Mouse (Mus musculus) adrenal gland, adult 8-10 months (tissue): ENCODE measurements around the gene Map1s. TPM values are rescaled to one million over a fixed set of nuclear protein-coding genes. Genes with fewer than 3 reads are reported as not detected.
"Not testable (repeated sequence)": the region's sequence is repeated elsewhere in the genome, so short reads cannot be mapped to it uniquely, and the experiment has no call there.

Experiments
- DNase-seq: peaks from one replicate; pipeline ENCODE4 v3.0.0; 2022
- total RNA-seq, 4 experiments: library from RNA; stranded (reverse); gene quantifications; 2 replicates each; pipeline ENCODE4 v1.2.4; 2022

Gene Map1s
- total RNA-seq, 4 experiments from 2014 or later: 35.7 to 54.1 (median 50.0) TPM

- no peak for DNase-seq
Measured at GRCm38 (mm10) chr8:70879500-70879899, 26.2 kb upstream of the Map1s start.

DNA sequence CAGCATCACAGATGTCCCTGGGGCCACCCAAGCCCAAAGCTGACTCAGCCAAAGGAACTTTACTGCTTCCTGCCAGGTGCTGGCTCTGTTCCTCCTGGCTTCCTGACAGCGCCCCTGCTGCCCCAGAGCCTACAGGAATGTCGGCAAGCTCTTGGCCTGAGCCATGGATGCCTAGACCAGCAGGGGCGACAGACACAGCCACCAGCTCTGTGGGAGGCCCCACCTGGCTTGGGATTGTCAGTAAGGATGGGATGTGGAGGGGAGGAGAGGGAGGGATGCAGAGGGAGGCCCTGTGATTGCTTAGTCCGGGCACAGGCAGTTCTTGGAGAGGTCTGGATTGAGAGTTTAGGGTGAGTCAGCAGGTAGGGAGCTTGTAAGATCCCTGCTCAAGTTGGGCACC lies 25.6 kb upstream of the Map1s start:
- DNase-seq: no peak

- no peak for DNase-seq
Measured at GRCm38 (mm10) chr8:70880546-70880945, 25.2 kb upstream of the Map1s start.

GRCm38 (mm10) chr8:70884186-70884585 lies 21.5 kb upstream of the Map1s start:
- no peak for DNase-seq

- DNase-seq: no peak
Measured at GRCm38 (mm10) chr8:70884683-70885082, 21.0 kb upstream of the Map1s start.

- DNase-seq: no peak
Measured at GRCm38 (mm10) chr8:70885612-70886011, 20.1 kb upstream of the Map1s start.

DNA sequence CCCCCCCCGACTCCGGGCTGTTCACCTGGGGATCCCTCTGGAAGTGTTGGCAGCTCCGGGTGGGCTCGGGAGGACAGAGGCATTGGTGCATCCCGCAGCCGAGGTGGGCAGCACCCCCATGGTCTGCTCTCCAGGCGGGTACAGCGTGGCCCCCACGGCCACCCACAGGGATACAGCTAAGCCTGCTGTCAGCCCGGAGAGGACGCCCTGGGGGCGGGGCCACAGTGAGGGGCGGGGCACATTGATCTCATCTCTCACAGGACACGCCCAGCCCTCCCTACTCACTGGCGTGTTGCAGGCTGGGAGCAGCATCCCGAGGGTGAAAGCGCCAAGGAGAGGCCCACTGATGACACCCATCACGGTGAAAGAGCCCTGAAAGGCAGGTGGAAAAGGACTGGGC lies 18.1 kb upstream of the Map1s start:
- DNase-seq: no peak

GRCm38 (mm10) chr8:70890656-70891055 lies 15.1 kb upstream of the Map1s start:
- no peak for DNase-seq

- no peak for DNase-seq
Measured at GRCm38 (mm10) chr8:70891356-70891755, 14.4 kb upstream of the Map1s start.

DNA sequence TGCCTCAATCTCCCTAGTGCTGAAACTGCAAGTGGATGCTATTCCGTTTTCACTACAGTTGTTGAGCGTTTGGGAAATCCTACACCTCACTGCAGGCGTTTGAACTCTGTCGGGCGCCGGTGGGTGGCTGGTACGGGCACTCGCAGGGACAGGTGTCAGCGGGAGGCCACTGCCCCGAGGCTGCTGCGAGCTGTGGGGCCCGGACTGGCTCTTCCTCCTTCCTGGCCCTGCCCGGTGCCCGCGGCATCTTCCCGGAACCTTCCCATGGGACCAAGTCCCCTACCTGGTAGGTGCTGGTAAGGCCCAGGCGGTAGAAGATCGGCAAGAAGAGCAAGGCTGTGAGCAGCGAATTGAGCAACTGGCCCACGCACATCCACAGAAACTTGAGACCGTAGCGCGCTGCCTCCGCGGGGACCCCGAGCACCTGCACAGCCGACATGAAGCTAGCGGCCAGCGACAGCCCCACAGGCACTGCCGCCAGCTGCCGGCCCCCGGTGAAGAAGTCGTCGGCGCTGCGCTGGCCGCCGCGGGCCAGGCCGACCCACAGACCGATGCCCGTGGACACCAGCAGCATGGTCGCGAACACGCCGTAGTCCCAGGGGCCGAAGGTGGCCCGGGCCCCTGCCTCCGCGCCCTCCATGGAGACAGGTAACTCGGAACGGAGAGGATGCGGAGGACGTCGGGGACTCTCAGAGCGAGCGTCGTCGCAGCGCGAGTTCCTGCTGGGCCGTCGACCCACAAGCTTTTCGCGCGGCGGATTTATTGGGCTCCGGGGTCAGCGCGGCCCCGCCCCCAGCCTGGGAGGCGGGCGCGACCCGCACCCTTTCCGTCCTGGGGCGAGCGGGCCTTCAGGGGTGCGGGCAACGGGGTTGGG lies 13.5 kb upstream of the Map1s start, which contains the start of gene Slc5a5:
Slc5a5 (minus strand) TSS at position 736 of the 874 bp plus-strand sequence.
- no peak for DNase-seq

DNA sequence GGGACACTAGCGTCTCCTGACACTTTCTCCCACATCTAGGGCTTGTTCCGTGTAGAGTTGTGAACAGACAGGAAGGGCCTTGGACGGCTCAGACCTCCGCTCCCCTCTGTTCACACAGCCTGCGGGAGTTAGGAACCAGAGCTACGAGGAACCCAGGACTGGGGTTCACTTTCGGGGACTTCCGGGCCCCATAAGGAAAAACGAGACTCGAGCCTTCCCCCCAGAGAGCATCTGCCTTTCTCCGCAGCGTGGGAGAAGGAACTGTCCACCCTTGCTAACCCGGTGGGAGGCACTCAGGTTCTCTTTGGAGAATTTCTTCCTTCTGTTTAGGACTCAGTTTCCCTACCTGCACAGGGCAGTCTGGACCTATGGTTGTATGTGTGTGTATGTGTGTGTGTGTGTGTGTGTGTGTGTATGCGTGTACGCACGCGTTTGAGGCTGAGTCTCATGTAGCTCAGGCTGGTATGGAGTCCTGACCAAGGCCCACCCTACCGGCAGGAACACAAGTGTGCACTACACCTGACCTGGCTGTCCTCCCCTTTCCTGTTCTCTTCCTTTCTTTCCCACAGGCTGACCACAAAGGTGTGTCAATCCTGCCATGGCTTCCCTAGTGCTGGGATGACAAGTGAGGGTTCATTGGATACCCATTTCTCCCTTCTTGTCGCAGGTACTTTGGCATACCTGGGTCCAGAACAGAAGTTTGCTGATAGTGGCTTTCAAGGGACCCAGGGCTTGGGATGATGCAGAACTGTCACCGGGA lies 12.7 kb upstream of the Map1s start:
- no peak for DNase-seq

DNA sequence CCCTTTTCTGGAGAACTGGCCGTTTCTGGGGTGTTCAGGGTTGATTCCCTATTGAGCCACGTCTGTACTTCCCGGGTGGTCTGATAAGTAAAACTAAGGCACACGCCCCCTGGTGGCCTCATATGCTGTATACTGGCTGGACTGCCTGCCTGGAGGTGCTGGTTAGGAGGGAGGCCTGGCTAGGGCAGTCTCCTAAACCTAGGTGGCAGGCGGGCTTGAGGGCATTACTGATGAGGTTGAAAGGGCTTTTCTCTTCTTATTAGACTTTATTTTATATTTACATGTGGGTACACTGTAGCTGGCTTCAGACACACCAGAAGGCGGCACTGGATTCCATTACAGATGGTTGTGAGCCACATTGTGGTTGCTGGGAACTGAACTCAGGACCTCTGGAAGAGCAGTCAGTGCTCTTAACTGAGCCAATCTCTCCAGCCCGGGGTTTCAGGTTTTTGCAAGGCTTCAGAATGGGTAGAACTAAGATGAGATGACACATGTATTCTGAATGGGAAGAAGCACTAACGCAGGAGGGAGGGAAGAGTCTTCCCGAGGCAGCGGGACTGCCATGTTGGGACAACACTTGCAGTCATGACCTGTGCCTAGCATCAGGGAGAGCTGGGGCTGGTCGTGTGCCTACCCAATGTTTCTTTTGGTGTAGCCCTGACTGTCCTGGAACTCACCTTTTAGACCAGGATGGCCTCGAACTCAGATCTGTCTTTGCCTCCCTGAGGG lies 11.9 kb upstream of the Map1s start:
- DNase-seq: no peak

DNA sequence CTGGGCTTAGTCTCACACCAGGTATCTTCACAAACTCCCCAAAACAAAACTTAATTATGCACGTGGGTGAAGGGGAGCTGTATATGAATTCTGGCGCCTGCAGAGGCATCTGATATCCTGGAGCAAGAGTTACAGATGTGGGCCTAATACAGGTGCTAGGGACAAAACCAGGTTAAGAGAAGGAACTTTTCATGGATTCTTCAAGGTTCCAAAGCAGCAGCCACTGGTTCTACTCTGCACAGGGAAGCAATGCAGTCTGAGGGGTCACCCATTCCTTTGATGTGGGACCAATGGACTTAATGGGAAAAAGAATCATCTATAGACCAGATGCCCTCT lies 11.4 kb upstream of the Map1s start:
- DNase-seq: no peak

GRCm38 (mm10) chr8:70894771-70895545 lies 10.8 kb upstream of the Map1s start:
- no peak for DNase-seq

DNA sequence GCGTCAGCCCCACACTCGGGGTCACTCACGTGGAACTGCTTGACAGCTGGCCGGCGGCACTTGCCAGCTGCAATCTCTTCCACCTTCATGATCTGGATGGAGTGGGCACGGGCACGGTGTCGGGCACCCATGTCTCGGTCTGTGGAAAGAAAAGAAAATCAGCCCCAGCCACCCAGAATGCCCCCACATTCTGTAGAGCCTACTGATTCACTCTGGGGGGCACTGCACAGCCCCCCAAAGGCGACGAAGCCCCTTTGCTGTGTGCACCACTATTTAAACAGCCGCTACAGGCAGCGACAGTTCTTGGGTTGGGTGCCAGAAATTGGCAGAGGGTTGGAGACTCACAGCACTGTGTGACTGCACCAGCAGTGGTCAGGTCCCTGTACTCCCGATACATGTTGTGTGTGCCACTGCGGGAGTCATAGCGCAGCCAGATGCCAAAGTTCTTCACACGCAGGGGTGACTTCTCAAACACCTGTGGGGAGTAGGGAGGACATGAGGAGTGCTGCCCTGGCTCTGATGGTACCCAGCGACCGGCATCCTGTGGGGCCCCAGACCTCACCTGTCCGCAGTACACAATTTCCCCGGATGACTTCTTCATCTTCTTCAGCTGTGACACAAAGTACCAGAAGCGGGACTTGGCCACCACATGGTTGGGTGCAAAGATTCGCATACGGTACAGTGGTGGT lies 10.0 kb upstream of the Map1s start:
- not testable (repeated sequence) for DNase-seq

DNA sequence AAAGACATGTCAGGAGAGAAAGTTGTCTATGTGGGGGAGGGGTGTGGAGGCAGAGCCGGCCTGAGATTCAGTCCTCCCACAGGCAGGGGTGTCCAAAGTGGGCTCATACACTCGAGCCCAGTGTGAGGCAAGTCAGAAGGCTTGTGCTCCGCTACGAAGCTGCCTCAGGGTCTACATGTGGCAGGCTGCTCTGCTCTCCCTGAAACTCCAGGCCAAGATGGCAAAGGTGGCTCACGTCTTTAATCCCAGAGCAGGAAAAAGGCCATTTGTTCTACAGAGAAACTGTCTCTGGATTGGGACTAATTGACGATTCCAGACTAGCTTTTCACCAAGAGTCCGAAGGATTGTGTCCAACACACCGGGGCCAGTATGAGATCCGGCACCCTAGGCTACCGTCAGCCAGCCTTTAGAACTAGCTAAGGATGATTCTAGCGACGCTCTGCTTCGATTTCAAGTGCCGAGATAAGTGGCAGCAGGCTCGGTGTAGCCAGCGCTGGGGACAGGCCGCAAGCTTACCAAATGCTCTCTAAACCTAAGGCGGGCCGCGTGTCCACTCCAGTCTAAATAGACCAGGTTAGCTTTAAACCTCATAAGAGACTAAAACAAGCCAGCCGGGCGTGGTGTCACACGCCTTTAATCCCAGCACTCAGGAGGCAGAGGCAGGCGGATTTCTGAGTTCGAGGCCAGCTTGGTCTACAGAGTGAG lies 9.3 kb upstream of the Map1s start:
- no peak for DNase-seq

DNA sequence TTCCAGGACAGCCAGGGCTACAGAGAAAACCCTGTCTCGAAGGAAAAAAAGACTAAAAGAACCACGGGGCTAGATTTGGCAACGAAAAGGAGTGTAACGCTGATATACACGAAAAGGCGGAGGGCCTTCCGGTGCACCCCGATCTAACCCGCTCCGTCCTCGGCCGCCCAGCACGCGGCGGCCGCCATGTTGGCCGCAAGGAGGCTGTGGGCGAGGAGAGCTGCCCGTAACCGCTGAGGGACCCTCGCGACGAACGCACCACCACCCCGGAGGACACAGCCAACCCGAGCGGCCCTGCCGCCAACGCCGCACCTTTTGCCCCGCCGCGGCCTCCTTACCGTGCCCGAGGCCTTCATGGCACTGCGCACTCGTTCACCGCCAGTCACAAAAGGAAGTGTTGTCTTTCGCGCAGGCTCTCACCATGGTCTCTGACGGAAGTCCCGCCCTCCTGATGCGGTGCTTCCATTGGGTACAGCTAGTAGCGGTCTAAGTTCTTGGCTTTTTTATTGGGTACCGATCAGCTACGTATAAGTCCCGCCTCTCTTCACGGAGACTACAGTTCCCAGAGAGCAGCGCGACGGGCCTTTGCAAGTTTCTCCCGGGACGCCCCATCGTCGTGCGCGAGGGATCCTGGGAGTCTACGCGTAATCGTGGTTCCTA lies 8.6 kb upstream of the Map1s start, which contains the start of gene Rpl18a:
Rpl18a (minus strand) TSS at position 392 of the 660 bp plus-strand sequence.
- DNase-seq: peak; percentile 97

- peak; percentile 73 for DNase-seq
Measured at GRCm38 (mm10) chr8:70897681-70898413, 7.9 kb upstream of the Map1s start.

GRCm38 (mm10) chr8:70898661-70899198 lies 7.0 kb upstream of the Map1s start:
- no peak for DNase-seq
